Mouse (Mus musculus): ENCODE results near the gene Gnb4.

DNA sequence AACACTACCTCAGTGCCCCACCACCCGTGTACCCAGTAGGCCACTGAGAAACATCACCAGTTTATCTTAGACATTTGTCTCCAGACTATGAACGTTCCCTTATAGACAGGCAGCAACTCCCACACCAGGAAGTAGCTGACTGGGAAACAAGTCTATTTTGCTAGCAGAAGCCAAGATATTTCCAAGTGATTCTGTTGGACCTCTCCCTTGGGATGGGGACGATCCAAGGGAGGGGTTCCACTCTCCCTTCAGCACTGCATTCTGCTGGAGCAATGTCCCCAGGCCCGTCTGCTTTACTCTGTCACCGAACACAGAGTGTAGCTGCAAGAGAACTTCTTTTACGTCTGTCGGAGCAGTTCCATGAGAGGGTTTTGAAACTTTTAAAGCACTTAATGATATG, 11.8 kb upstream of the Gnb4 start:
- no peak for TF ChIP-seq GATA1 (IDR thresholded peaks at IDR 0.05; ENCODE audit: low read length)
- TF ChIP-seq TAL1 (IDR thresholded peaks at IDR 0.05; ENCODE audit: low read length), result no peak
